Mouse (Mus musculus) WW6 (cell line): ENCODE results near the gene Mepe.

Source experiments
- DNase-seq: peaks from one replicate; pipeline ENCODE4 v3.0.0-alpha.2; 2013; ENCODE audit warnings: low read depth, low spot score

Gene Mepe

GRCm38 (mm10) chr5:104351874-104352273 lies 26.7 kb downstream of the Mepe start:
- DNase-seq: no peak

GRCm38 (mm10) chr5:104357575-104357974 lies 32.4 kb downstream of the Mepe start:
- no peak for DNase-seq

GRCm38 (mm10) chr5:104358592-104358991 lies 33.5 kb downstream of the Mepe start:
- DNase-seq: no peak

GRCm38 (mm10) chr5:104359257-104359656 lies 34.1 kb downstream of the Mepe start:
- DNase-seq: no peak

GRCm38 (mm10) chr5:104370580-104370979 lies 45.5 kb downstream of the Mepe start:
- DNase-seq: no peak

- DNase-seq: no peak
Observed at GRCm38 (mm10) chr5:104371284-104371683, 46.2 kb downstream of the Mepe start.

GRCm38 (mm10) chr5:104373648-104374307 lies 48.6 kb downstream of the Mepe start:
- no peak for DNase-seq

- DNase-seq: no peak
Observed at GRCm38 (mm10) chr5:104374308-104374660, 49.2 kb downstream of the Mepe start.

GRCm38 (mm10) chr5:104375132-104375531 lies 50.0 kb downstream of the Mepe start:
- DNase-seq: no peak

GRCm38 (mm10) chr5:104376890-104377289 lies 51.8 kb downstream of the Mepe start:
- DNase-seq: no peak

- DNase-seq: no peak
Observed at GRCm38 (mm10) chr5:104380574-104380973, 55.4 kb downstream of the Mepe start.

GRCm38 (mm10) chr5:104381671-104382070 lies 56.5 kb downstream of the Mepe start:
- DNase-seq: no peak

GRCm38 (mm10) chr5:104384540-104384939 lies 59.4 kb downstream of the Mepe start:
- DNase-seq: no peak

- no peak for DNase-seq
Observed at GRCm38 (mm10) chr5:104385521-104385920, 60.4 kb downstream of the Mepe start.

- no peak for DNase-seq
Observed at GRCm38 (mm10) chr5:104386908-104387307, 61.8 kb downstream of the Mepe start.
